Mouse (Mus musculus) testis, postnatal 10 days (tissue): ENCODE data around the gene Gpsm1.
A peak's percentile ranks its signal among the peaks of the same experiment; 100 is the strongest.

Source experiments
- DNase-seq: peaks from one replicate; pipeline ENCODE4 v3.0.0; 2021; ENCODE audit warnings: low spot score

Gene Gpsm1

DNA sequence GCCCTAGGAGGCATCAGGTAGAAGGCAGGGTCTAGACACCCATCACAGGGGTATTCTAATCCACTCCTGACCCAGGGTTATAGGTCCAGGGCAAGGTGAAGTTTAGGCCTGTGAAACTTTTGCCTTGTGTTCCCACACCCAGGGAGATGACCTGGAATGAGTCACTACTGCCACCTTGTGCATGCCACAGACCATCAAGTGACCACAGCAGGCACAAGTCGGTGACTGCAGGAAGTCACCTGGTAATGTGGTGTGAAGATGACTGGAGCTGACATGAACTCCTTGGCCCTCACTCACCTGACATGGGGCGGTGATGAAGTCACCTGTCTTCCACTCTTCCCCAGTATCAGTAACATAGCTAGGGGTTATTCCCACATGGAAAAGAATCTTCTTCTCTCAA, 2.5 kb upstream of the Gpsm1 start:
- no peak for DNase-seq

DNA sequence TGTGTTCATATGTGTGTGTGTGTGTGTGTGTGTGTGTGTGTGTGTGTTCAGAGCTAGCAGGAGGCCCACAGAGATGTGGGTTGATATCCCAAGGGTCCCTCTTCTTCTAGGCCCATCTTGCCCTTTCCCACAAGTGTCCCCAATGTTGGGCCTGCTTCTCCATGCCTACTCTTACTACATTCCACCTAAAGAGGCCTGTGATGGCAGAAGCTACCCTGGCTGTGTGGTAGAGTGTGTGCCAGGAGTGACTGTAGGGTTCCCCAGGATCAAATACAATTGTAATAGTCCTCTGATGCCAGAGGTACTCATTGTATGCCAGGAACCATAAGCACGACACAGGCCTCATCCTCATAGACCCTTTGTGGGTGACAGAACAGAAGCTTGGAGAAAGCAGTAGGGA, 1.9 kb upstream of the Gpsm1 start:
- DNase-seq = no peak

DNA sequence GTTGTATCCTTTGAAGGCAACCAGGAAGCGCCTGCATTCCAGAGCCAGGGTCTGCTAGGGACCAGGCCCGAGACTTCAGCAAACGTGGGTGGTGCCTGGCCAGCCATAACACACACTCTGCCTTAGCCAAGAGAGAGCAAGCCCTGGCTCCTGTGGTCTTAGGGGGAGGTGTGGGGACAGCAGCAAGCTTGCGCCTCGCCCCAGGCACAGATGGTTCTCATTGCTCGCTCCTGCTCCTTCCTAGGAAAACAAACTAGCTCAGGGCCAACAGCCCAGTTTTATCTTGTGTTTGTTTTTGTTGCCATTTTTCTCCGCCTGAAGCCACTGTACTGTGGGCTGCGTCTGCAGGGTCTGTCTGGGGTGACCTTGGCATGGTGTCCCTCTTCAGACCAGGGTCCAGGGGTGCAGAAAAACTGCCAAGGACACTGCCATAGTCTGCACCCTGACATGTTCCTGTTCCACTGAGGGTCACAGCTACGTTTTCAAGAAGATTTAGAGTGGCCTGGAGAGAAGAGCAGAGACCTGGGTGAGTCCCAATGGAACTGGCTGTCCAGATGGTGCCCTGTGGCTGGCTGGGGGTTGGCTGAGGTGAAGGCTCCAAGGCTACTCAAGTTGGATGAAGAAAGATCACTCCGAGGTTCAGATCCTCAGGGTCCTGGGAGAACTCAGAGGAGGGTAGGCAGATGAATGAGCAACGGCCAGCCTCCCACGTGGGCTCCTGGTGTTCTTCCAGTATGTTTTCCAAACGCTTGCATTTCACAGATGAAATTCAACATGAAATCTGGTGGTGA, 839 bp upstream of the Gpsm1 start:
- peak; percentile 75 for DNase-seq

DNA sequence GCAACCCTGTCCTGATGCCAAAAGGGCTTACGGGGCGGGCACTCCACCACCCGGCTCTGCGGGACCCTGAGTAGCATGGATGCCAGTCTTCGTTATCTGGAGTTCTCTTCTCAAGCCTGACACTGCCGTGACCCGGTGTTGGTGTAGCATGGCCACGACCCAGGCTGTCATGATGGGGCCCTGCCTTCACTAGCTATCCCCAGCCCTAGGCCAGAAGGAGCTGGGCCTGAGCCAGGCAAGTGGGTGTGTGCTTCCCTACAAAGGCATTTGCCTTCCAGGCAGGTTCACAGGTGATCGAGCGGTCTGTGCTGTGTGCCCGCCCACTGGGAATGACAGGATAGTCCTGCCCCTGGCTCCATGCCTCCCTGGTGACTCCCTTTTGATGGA, 603 bp downstream of the Gpsm1 start:
- DNase-seq = peak; percentile 76

DNA sequence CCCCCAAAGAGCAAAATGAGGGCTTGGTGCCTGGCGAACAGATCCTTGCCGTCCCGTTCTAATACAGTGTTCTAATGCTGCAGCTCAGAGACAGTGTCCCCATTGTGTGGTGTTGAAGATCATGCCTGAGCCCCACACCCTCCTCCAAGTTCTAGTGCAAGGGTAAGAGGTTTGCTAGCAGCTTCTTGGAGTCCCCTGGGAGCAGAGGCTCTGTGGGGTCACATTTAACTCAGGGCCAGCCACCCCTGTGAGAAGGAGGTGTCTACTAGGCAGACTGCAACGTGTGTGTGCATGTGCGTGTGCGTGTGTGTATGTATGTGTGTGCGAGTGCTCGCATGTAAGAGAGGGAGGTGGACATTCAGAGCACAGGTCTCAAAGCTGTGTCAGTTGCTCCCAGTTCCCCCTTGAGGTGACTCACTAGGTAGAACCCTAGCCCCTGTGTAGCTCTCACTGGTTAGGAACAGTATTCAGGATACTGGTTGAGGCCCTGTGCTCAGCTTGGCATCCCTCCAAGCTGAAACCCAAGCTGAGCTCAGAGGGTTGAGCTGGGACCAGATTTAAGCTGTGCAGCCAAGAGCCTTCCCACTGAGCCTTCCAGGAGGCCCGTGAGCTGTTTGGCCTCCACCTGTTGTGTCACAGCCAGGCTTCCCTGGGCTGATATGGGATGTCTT, 1.4 kb downstream of the Gpsm1 start:
- DNase-seq = no peak

DNA sequence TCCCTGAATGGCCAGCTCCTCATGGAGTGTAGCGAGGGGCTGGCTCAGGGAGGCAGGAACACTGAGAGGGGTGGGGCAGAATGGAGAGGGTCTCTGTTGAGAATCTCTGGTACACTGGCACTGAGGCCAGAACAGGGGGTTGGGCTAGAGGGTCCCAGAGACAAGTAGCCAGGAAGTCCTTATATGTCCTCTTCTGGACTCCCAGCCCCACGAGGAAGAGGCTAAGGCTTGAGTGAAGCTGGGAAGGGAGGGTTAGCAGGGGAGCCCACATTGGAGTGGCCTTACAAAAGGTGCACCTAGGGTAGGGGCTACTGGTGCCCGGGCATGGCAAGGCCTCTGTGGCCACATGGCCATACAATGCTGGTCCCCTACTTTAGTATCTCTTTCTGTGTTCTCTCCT, 2.1 kb downstream of the Gpsm1 start:
- DNase-seq = no peak

DNA sequence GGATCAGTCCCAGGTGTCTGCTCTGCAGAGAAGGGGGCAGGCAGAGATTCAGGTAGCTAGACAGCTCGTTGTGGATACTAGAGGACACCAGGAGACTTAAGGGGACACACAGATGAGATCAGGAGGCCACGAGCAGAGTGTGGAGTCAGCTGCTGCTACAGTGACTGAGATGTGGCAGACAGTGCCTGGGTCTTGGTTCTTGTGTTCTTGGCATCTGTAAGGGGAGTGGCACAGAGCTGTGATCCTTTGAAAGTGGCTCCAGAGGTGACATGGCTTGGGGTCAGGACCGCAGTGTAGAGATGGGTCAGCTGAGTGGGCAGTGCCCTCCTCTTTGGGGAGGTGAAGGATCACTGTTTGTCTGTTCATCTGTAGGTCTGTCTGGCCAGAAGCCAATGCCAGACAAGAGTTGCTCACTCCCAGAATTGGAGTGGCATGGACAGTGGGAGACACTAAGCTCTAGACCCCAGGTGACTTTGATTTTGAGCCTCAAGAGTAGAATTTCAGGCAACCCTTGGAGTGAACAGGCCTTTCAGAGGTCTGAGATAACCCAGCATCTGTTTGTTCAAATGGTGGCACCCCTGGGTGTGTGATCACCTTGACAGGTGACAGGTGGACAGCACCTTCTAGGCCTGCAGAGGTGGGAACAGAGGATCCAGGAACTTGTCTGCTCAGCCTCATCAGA, 2.8 kb downstream of the Gpsm1 start:
- no peak for DNase-seq

DNA sequence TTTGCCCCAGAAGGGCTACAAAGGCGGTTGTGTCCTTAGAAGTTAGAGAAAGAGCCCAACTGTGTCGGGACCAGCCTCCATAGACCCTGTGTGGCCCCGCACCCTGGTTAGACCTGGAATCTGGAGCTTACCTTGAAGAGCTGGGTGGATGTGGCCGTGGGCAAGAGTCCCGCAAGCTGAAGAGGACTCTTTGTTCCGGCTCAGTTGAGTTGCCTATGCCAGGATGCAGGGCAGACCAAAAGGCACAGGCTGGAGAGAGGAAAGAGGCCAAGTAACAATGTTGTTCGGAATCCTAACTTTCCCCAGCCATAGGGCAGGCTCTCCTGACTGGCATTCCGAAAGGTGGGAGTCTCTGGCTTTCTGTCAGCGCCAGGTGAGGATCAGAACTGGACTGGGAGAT, 3.8 kb downstream of the Gpsm1 start:
- no peak for DNase-seq

DNA sequence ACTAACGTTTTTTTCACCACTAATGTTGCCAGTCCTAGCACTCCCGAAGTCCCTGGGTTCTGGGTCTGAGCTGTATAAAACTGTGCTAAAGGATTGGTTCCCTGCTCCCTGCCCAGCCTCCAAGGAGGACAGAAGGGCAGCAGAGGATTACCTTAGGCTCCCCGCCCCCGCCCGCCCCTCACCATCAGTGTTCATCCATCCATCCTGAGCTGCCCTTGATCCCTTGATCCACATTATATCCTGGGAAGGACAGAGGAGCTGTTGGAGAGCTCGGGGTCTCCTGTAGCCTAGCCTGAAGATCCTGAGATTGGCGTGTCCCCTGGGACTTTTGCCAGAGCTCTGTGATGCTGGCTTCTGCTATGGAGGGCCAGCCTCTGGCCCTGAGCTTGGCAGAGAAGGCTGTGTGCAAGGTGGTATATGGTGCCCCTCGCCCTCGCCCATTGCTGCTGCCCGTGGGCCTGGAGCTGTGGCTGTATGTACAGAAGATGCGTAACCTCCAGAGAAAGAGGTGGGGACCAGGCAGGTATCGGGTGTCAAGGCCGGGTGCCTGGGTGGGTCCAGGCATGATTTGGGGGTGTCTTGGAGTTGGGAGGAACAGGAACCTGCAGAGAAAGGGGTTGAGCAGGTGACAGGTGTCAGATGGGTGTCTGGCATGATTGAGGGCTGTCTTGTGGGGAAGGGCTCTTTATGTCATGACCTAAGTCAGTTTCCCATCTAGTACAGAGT, 4.4 kb downstream of the Gpsm1 start:
- DNase-seq = no peak

DNA sequence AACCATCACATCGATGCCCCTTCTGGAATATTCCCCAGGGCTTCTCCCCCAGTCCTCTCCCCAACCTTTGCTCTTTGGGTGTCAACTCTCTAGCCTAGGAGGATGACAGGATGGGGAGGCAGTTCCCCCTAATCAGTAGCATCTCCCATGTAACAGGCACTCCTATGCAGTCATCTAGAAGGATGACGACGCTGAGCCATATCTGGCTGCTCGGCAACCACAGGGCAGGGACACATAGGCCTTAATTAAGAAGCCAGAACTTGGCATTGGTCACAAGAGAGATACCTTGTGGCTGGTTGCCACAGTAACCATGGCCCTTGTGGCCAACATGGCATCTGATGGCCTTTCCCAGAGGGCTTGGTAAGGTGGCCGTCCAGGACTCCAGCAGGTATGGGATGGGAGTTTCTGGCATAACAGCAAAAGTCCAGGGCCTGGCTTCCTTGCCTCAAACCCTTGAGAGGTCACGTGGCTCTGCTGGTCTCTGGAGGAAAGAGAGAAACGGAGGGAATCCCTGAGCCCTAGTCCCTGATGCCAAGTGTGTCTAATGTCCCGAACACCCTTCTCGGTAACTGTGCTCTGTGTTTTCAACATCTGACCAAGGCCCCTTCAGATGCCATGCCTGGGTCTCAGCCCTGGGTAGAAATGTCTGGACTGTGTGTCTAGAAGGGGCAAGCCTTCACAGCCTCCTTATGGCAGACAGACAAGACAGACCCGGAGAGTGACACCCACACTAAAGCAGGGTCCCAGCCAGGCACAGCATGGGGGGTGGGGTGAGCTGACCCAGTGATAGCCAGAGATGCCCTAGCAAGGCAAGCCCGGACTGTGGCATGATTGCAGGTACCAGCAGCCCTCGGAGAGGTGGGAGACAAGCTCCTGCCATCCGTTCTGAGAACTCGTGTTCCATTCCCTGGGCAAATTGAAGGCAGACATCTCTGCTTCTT, 5.2 kb downstream of the Gpsm1 start:
- no peak for DNase-seq

DNA sequence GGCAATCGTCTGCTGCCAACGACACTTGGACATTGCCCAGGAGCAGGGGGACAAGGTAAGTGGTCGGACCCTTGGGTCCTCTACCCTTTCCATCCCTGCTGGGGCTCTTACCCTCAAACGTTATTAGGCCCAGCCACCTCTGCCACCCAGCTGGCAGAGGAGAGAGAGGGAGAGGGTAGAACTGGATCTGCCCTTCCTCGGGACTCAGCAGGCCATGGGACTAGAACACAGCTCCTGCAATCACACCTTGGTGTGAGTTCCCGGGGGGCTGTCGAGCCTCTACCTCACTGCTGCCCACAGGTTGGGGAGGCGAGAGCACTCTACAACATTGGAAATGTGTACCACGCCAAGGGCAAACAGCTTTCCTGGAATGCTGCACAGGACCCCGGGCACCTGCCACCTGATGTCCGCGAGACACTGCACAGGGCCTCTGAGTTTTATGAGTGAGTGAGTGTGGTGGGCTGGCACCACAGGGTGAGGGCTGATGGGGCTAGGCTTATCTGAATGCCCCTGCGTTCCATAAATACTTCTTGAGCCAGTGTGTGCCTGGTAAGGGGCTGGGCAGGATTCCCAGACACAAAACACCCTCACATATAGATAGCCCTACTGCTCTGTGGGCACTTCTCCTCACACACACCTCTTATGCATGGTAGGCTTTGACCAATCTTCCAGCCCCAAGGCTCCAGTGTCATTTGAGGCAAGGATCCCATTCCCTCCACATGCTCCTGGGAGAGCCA, 8.4 kb downstream of the Gpsm1 start:
- DNase-seq = no peak

DNA sequence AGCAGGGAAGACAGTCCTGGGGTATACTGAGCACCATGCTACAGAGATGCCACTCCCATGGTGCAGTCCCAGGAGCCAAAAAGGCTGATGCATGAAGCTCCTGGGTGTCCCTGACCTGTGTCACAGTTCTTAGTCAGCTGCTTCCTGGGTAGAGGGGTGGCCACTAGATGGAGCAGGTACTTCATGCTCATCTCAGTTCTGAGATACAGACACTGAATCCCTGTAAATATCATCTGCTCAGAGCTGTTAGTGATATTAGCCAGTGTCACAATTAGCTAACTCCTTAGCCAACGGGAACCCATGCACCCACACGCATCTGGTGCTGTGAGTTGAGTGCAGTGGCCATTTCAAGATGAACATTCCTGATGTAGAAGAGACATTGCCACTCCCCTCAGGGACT, 9.6 kb downstream of the Gpsm1 start:
- DNase-seq = no peak

DNA sequence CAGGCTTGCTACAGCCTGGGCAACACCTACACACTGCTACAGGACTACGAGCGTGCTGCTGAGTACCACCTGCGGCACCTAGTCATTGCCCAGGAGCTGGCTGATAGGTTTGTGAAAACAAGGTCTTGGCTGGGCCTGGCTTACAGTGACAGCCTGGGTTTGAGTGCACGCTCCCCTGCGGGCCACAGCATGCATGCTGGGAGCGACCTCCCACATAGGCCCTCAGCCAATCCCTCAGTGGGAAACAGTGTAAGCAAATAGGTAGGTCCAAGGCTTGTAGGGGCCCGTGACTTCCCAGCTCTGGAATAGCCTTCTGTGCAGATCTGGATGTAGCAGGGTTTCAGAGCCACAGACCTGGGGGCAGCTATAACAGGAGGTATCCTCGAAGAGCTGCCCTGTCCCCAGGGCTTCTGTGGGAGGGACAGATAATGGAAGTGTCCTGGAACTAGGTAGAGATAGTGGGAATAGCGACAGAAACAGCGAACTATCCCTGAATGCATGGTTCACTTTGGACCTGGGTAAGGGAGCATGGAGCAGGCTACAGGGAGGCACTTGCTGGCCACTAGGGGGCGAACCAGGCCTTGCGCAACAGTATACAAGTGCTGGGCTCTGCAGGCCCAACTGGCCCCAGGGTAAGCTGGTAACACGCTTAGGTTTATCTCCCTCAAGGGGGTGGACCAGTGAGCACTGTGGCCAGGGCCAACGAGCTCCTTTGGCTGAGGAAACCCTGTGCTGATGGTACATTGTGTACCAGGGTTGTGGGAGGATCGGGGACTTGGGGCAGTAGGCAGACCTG, 10.3 kb downstream of the Gpsm1 start:
- DNase-seq = peak; percentile 81

DNA sequence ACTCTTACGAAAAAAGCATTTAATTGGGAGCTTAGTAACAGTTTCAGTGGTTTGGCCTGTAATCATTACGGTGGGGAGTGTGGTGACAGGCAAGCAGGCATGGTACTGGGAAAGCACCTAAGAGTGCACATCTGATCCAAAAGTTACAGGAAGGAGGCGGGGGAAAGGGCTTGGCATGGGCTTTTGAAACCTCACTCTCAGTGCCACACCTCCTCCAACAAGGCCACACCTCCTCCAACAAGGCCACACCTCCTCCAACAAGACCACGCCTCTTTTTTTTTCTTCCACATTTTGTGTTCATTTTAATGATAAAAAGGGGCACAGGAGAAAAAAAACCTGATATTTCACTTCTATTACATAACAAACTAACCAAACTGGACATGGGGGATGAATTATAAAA, 12.5 kb downstream of the Gpsm1 start:
- no peak for DNase-seq

DNA sequence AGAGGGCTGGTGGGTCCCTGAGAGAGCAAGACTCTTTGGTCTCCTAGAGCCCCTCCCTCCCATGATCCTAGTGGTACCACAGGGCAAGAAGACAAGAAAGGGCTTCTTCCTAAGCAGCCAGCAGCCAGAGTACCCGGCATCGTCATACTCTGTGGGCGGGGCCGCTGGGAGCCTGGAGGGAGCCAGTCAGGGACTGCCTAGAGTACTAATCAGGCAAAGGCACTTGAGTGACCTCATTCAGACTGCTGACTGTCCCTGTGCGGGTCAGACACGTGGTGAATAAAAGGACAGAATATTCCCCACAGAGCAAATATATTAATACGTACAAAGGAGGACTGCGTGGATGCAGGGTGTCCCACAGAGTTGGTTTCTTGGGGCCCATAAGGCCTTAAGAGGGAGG, 14.1 kb downstream of the Gpsm1 start:
- DNase-seq = no peak

DNA sequence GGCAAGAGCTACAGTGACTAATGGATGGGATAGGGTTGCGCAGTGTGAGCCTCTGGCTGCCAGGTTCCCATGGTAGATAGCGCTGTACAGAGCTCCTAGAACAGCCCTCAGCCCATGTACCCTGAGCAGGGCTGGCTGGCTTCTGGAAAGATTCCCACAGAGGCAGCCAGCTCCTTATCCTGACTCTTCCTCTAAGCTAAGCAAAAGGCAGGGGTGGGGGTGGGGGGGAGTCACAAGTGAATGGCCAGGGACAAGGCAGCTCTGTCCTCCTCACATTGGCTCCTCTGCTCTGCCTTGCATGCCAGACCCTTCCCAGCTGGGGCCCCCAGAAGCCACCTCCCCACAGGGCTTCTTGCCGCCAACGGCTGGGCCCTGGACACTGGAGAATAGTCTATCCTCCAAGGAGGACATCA, 14.7 kb downstream of the Gpsm1 start:
- no peak for DNase-seq

DNA sequence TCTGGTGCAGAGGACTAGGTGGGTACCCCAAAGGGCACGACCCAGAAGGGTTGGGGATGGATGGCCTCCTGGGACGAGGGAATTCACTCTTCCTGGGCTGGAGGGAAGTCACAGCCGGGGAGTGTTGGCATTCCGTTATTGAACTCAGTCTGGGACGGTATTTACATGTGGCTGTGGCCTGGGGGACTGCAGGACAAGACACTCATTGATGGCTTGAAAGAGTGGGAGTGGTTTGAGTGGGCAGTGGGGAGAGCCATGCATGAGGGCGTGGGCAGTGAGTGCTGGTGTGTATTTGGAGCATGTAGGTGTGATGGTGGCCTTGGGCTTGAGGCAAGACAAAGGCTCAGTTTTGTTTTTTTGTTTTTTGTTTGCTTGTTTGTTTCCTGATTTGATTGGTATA, 15.4 kb downstream of the Gpsm1 start:
- no peak for DNase-seq

DNA sequence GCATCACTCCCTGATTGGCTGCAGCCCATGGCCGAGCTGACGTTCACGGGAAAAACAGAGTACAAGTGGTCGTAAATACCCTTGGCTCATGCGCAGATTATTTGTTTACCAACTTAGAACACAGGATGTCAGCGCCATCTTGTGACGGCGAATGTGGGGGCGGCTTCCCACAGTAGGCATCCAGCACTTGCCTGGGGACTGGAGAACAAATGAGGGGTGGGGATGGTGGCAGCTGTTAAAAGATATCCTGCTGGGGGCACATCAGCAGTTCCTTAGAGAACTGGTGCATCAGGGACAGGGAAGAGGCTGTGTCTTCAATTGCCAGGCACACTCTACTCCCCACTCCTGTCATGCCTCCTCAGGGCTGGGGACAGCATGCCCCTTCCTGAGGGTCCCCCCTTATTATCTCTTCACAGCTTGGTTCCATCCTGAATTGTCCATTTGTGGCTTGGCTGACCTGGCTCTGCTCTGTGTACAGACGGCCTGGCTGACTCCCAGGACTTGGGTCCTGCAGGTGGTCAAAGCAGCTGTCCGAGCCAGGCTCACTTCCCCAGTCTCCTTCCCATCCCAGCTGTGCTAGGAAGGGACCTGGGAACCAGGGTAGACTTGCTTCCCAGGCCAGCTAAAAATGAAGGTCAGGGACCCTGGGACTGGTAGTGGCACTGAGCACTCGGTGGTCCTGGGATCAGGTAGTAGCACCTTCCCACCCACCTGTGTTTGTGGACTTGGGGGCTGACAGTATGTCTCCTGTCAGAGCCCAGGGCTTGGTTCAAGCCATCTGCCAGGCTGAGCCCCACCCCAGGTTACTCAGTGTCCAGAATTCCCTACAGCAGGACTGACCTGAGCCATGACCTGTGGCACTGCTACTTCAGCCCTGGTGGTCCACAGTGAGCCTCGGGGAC, 23.2 kb downstream of the Gpsm1 start:
- DNase-seq = no peak

DNA sequence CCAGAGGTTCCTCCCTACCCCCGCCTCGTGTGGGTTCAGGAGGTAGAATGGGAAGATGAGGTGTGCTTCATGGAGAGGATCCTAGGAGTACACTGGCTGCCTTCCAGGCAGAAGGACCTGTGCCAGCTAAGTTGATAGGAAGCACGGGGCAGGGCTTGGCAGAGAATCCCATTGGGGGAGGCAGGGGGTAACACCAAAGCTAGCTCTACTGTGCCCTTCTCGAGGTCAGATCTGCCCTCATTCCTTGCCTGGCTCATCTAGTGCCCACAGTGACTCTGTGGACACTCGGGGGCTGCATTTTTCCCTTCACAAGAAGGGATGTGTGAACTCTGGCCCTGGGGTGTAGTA, 23.9 kb downstream of the Gpsm1 start:
- peak; percentile 83 for DNase-seq
